Mouse (Mus musculus): ENCODE measurements around the gene Pakap. TPM values are rescaled to one million over a fixed set of nuclear protein-coding genes. Genes with fewer than 3 reads are reported as not detected.
A peak's percentile ranks its signal among the peaks of the same experiment; 100 is the strongest.

Gene Pakap
- polyA plus RNA-seq, 1 experiment = 0.22 TPM

DNA sequence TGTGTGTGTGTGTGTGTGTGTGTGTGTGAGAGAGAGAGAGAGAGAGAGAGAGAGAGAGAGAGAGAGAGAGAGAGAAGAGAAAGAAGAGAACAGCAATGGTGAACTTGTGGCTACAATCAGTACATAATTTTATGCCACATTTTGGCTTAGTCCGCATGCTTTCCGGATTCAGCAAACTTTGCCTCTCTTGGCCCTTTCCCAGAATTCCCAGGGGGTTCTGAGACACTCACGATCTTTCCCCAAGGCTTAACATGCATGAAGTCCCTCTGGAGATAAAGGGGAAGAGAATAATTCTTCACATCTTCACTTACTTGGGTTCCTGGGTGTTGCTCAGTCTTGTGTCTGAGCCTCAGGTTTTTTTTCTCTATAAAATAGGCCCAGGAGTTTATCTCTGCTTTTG lies 2.2 kb downstream of the Pakap start:
- 74% methylated on average over 3 of the region's 3 CpGs for WGBS

DNA sequence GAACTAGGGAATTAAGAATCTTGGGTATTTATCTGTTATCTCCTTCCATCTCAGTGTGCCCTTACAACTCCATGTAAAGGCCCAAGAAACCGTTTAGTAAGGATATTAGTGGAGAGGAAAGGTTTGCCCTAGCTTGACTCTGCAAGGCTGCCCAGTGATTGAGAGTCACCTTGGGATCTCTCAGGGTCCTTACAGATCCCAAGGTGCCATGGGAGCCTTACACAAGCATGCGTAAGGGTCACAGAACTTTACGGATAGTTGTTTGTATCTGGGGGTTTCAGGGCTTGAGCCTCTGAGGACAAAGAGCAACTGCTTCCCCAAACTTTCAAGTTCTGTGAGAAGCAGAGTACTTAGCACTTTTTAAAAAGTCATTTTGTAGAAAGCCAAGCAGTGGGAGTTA lies 6.2 kb downstream of the Pakap start:
- H3K27me3 ChIP-seq (ENCODE audit: control insufficient read depth, insufficient read depth, low read length) = no peaks in the 10 kb centered on the region
- H3K27ac ChIP-seq (ENCODE audit: insufficient read depth, low read depth, low read length) = 0 out of 2 replicates have a peak overlapping the region, but pooled peaks have one; percentile 33
- H3K36me3 ChIP-seq (ENCODE audit: control insufficient read depth, insufficient read depth, low read length) = no peaks in the 10 kb centered on the region
- TF ChIP-seq CTCF (IDR thresholded peaks at IDR 0.05; ENCODE audit: extremely low read depth, insufficient read length, insufficient replicate concordance, low read depth, low read length) (no peak), POLR2A (IDR thresholded peaks at IDR 0.05; ENCODE audit: low read depth, low read length) (no peak)
- 79% methylated on average over 3 of the region's 3 CpGs for WGBS
- H3K4me1 ChIP-seq (ENCODE audit: control insufficient read depth, insufficient read depth, insufficient read length, low read length) = no peaks in the 10 kb centered on the region
- H3K4me3 ChIP-seq (ENCODE audit: low read depth, low read length) = no peak overlapping the region

More for the DNA sequence above, 2.2 kb downstream of the Pakap start:
- Histone ChIP-seq H3K4me1 (ENCODE audit: control insufficient read depth, insufficient read depth, insufficient read length, low read length) (no peaks in the 10 kb centered on the region), H3K27me3 (ENCODE audit: control insufficient read depth, insufficient read depth, low read length) (no peaks in the 10 kb centered on the region), H3K4me3 (ENCODE audit: low read depth, low read length) (no peak overlapping the region), H3K27ac (ENCODE audit: insufficient read depth, low read depth, low read length) (no peak overlapping the region), H3K36me3 (ENCODE audit: control insufficient read depth, insufficient read depth, low read length) (no peaks in the 10 kb centered on the region)
- TF ChIP-seq POLR2A (IDR thresholded peaks at IDR 0.05; ENCODE audit: low read depth, low read length) (no peak), CTCF (IDR thresholded peaks at IDR 0.05; ENCODE audit: extremely low read depth, insufficient read length, insufficient replicate concordance, low read depth, low read length) (no peak)

DNA sequence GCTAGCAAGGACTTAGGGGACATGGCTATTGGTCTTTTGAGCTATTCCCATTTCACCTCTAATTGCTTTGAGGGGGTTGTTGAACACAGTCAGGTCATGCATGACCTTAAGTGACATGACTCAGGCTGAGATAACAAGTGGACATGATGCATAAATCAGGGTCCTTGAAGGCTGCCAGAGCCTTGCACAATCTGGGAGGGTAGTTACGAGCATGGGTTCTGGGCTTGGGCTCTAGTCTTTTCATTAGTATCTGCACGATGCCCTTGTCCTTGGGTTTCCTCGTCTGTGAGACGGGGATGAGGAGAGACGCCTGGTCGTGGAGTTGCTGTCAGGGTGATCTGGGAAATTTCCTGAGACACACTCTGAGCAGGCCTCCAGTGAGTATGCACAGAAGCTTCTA lies 6.7 kb downstream of the Pakap start:
- H3K36me3 ChIP-seq (ENCODE audit: control insufficient read depth, insufficient read depth, low read length) = no peaks in the 10 kb centered on the region
- TF ChIP-seq CTCF (IDR thresholded peaks at IDR 0.05; ENCODE audit: extremely low read depth, insufficient read length, insufficient replicate concordance, low read depth, low read length) (no peak), POLR2A (IDR thresholded peaks at IDR 0.05; ENCODE audit: low read depth, low read length) (no peak)
- no peaks in the 10 kb centered on the region for H3K27me3 ChIP-seq (ENCODE audit: control insufficient read depth, insufficient read depth, low read length)
- H3K27ac ChIP-seq (ENCODE audit: insufficient read depth, low read depth, low read length) = peak overlapping the region; percentile 33; the same call in 1 of the 2 replicates
- H3K4me3 ChIP-seq (ENCODE audit: low read depth, low read length) = no peak overlapping the region
- WGBS = 72% methylated on average over 6 of the region's 6 CpGs
- no peaks in the 10 kb centered on the region for H3K4me1 ChIP-seq (ENCODE audit: control insufficient read depth, insufficient read depth, insufficient read length, low read length)

DNA sequence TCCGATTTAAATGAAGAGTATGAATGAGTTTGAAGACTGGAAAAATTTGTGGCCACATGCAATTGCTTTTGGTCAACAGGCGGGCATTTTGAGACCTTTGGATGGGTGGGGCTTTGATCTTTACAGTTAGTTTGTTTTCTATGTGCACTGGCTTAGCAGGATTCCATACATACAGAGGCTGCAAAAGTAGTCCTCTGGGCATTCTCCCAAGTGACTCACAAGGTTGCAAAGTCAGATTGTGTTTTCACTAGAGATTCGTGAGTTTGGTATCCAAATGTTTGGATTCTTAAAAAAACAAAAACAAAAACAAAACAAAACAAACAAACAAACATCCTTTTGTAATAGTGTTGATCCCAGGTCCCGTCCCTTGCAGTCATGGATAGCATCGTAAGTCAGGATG lies 7.7 kb downstream of the Pakap start:
- Histone ChIP-seq H3K4me3 (ENCODE audit: low read depth, low read length) (no peak overlapping the region), H3K27me3 (ENCODE audit: control insufficient read depth, insufficient read depth, low read length) (no peaks in the 10 kb centered on the region), H3K36me3 (ENCODE audit: control insufficient read depth, insufficient read depth, low read length) (no peaks in the 10 kb centered on the region), H3K27ac (ENCODE audit: insufficient read depth, low read depth, low read length) (no peak overlapping the region), H3K4me1 (ENCODE audit: control insufficient read depth, insufficient read depth, insufficient read length, low read length) (no peaks in the 10 kb centered on the region)
- WGBS = 58% methylated on average over 5 of the region's 5 CpGs
- TF ChIP-seq CTCF (IDR thresholded peaks at IDR 0.05; ENCODE audit: extremely low read depth, insufficient read length, insufficient replicate concordance, low read depth, low read length) (no peak), POLR2A (IDR thresholded peaks at IDR 0.05; ENCODE audit: low read depth, low read length) (no peak)

DNA sequence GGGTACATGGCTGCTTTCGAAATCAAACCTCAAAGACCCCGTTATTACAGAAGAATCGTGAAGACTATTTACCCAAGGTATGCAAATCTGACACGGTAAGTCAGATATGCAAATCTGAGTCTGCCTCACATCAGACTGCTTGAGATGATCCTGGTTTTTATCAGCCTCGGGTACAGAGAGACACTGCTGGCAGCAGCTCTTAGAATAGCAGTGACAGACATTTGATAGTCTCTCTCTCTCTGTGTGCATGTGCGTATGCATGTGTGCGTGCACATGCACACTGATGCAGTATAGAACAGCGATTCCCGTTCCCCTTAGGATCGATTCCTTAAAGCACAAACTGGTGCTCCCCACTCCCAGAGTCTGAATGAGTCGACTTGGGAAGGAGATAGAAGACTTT lies 8.1 kb downstream of the Pakap start:
- Histone ChIP-seq H3K27ac (ENCODE audit: insufficient read depth, low read depth, low read length) (no peak overlapping the region), H3K36me3 (ENCODE audit: control insufficient read depth, insufficient read depth, low read length) (no peaks in the 10 kb centered on the region), H3K4me3 (ENCODE audit: low read depth, low read length) (no peak overlapping the region), H3K4me1 (ENCODE audit: control insufficient read depth, insufficient read depth, insufficient read length, low read length) (no peaks in the 10 kb centered on the region), H3K27me3 (ENCODE audit: control insufficient read depth, insufficient read depth, low read length) (no peaks in the 10 kb centered on the region)
- 73% methylated on average over 11 of the region's 11 CpGs for WGBS
- TF ChIP-seq POLR2A (IDR thresholded peaks at IDR 0.05; ENCODE audit: low read depth, low read length) = no peak
- TF ChIP-seq CTCF (IDR thresholded peaks at IDR 0.05; ENCODE audit: extremely low read depth, insufficient read length, insufficient replicate concordance, low read depth, low read length) = no peak

DNA sequence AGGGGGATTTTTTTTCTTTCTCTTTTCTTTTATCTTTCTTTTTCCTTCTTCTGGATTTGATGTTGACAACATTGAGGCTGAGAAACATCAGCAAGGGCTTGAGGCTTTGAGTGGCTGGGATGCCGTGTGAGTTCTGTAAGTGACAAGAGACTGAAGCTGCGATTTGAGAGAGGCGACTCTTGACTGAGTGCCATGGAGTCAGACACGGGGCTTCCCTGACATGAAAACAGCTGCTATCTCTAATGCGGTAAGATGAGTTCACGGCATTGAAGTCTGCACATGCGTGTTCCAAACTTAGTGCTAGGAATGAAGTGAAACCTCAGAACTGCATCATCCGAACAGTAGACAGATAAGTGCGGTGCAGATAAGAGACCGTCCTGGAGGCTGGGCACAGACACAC lies 11.7 kb downstream of the Pakap start:
- no peaks in the 10 kb centered on the region for H3K36me3 ChIP-seq (ENCODE audit: control insufficient read depth, insufficient read depth, low read length)
- no peak overlapping the region for H3K27ac ChIP-seq (ENCODE audit: insufficient read depth, low read depth, low read length)
- WGBS = 87% methylated on average over 10 of the region's 10 CpGs
- no peak for TF ChIP-seq CTCF (IDR thresholded peaks at IDR 0.05; ENCODE audit: extremely low read depth, insufficient read length, insufficient replicate concordance, low read depth, low read length)
- TF ChIP-seq POLR2A (IDR thresholded peaks at IDR 0.05; ENCODE audit: low read depth, low read length) = no peak
- H3K4me1 ChIP-seq (ENCODE audit: control insufficient read depth, insufficient read depth, insufficient read length, low read length) = no peaks in the 10 kb centered on the region
- H3K27me3 ChIP-seq (ENCODE audit: control insufficient read depth, insufficient read depth, low read length) = no peaks in the 10 kb centered on the region
- H3K4me3 ChIP-seq (ENCODE audit: low read depth, low read length) = no peak overlapping the region

DNA sequence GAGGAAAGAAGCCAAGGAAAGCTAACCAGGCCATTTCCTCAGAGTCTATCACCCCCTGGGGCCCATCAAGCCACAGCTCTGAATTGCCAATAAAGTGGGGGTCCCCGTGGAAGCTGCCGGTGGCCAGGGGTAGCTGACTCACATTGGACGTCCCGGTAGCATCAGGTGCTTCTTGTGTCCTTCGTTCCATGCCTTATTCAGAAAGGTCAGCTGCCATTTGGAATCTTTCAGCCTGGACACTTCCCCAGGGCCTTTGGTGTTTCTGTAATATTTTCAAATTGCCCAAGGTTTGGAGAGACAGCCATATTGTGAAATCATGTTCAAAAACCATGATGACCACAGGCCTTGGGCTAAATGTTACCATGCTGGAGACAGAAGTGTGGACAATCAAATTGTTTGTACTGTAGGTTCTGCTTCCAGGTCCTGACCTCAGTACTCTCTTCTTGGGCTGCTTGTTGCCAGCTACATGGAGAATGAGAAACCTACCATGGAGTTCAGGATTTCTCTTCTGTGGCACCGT lies 17.4 kb downstream of the Pakap start:
- no peak for TF ChIP-seq POLR2A (IDR thresholded peaks at IDR 0.05; ENCODE audit: low read depth, low read length)
- TF ChIP-seq CTCF (IDR thresholded peaks at IDR 0.05; ENCODE audit: extremely low read depth, insufficient read length, insufficient replicate concordance, low read depth, low read length) = no peak
- WGBS = 79% methylated on average over 6 of the region's 6 CpGs
- no peak overlapping the region for H3K4me3 ChIP-seq (ENCODE audit: low read depth, low read length)
- no peaks in the 10 kb centered on the region for H3K36me3 ChIP-seq (ENCODE audit: control insufficient read depth, insufficient read depth, low read length)
- H3K4me1 ChIP-seq (ENCODE audit: control insufficient read depth, insufficient read depth, insufficient read length, low read length) = no peaks in the 10 kb centered on the region
- no peaks in the 10 kb centered on the region for H3K27me3 ChIP-seq (ENCODE audit: control insufficient read depth, insufficient read depth, low read length)
- H3K27ac ChIP-seq (ENCODE audit: insufficient read depth, low read depth, low read length) = no peak overlapping the region

Measured in small intestine, adult 2 months (tissue).